Mouse (Mus musculus): ENCODE measurements around the gene Traf2.

Traf2 gene

GRCm38 (mm10) chr2:25493476-25493961 is 53.2 kb downstream of the Traf2 start, which contains the start of gene Lcn12:
Gene Lcn12, minus strand, starts transcription at chr2:25493911.
- DNase-seq (ENCODE audit: low spot score in 2 of 2) = no peak

GRCm38 (mm10) chr2:25492988-25493387 is 53.8 kb downstream of the Traf2 start:
- DNase-seq (ENCODE audit: low spot score in 2 of 2) = no peak

GRCm38 (mm10) chr2:25488671-25489068 is 58.1 kb downstream of the Traf2 start:
- DNase-seq (ENCODE audit: low spot score in 2 of 2) = no peak

- DNase-seq (ENCODE audit: low spot score in 2 of 2) = no peak
Measured at GRCm38 (mm10) chr2:25487965-25488670, 58.6 kb downstream of the Traf2 start.

- DNase-seq (ENCODE audit: low spot score in 2 of 2) = peak; percentile 44 to 49
Measured at GRCm38 (mm10) chr2:25484901-25485647, 61.7 kb downstream of the Traf2 start.

- DNase-seq (ENCODE audit: low spot score in 2 of 2) = peak; percentile 42 to 70
Measured at GRCm38 (mm10) chr2:25482969-25483368, 63.8 kb downstream of the Traf2 start.

GRCm38 (mm10) chr2:25480541-25480940 is 66.2 kb downstream of the Traf2 start:
- DNase-seq (ENCODE audit: low spot score in 2 of 2) = no peak

- no peak for DNase-seq (ENCODE audit: low spot score in 2 of 2)
Measured at GRCm38 (mm10) chr2:25479551-25480311, 67.0 kb downstream of the Traf2 start.

GRCm38 (mm10) chr2:25477967-25478675 is 68.6 kb downstream of the Traf2 start:
- DNase-seq (ENCODE audit: low spot score in 2 of 2) = no peak

GRCm38 (mm10) chr2:25477541-25477940 is 69.2 kb downstream of the Traf2 start:
- DNase-seq (ENCODE audit: low spot score in 2 of 2) = no peak

- DNase-seq (ENCODE audit: low spot score in 2 of 2) = no peak
Measured at GRCm38 (mm10) chr2:25472550-25472949, 74.2 kb downstream of the Traf2 start.

- no peak for DNase-seq (ENCODE audit: low spot score in 2 of 2)
Measured at GRCm38 (mm10) chr2:25469969-25470368, 76.8 kb downstream of the Traf2 start, which contains the start of gene Ptgds. Gene Ptgds, minus strand, starts transcription at chr2:25470046.

GRCm38 (mm10) chr2:25468962-25469915 is 77.5 kb downstream of the Traf2 start:
- DNase-seq (ENCODE audit: low spot score in 2 of 2) = no peak
